Mouse (Mus musculus): ENCODE data around the gene Unc5c. TPM values are rescaled to one million over a fixed set of nuclear protein-coding genes. Genes with fewer than 3 reads are reported as not detected.
A peak's percentile ranks its signal among the peaks of the same experiment; 100 is the strongest.

Unc5c gene
- polyA plus RNA-seq, 1 experiment from 2014 or later, result 7.8 TPM

DNA sequence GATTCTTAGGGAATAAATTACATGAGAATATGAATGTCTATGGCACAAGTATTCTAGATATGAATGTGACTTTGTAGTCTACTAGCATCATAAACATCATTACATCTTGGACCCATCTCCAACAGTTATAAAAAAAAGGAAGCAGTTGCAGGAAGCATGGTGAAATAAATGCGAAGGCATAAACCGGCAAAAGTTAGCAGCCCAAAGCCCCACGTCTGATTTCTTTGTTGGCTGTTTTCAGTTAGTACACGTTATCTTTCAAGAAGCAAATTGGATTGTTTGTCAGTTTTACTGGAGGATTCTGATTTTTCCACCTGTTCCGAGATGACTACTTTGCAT, 162.6 kb downstream of the Unc5c start:
- H3K4me3 ChIP-seq, result no peak overlapping the region
- H3K36me3 ChIP-seq, result no peaks in the 10 kb centered on the region
- no peak for DNase-seq (ENCODE audit: low spot score)
- H3K9me3 ChIP-seq, result no peaks in the 10 kb centered on the region
- 89% methylated on average over 5 of the region's 5 CpGs for WGBS
- no peaks in the 10 kb centered on the region for H3K27me3 ChIP-seq (ENCODE audit: insufficient read depth, poor library complexity, severe bottlenecking)
- H3K27ac ChIP-seq, result no peak overlapping the region
- H3K4me1 ChIP-seq (replicated peaks), result no peaks in the 10 kb centered on the region

DNA sequence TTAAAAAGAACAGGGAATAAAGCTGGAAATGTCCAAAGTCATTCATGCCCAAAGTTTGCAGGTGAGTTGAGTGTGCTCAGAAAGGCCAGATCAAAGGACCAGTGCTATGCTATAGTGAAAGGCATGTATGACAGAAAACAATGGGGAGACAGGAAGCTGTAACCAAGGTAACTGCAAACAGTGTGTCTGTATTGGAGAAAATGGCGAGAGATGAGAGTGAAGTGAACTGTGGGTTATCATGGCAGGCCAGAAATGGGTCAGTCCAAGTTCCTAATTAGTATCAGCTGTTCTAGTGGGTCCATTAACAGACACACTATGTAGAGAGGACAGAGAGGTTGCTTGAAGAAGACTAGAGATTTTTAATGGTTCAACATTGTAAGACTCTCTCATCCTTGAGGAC, 164.4 kb downstream of the Unc5c start:
- 44% methylated on average over 1 of the region's 1 CpGs for WGBS
- no peaks in the 10 kb centered on the region for H3K4me1 ChIP-seq (replicated peaks)
- DNase-seq (ENCODE audit: low spot score), result no peak
- H3K9me3 ChIP-seq, result no peaks in the 10 kb centered on the region
- H3K4me3 ChIP-seq, result no peak overlapping the region
- no peaks in the 10 kb centered on the region for H3K27me3 ChIP-seq (ENCODE audit: insufficient read depth, poor library complexity, severe bottlenecking)
- H3K36me3 ChIP-seq, result no peaks in the 10 kb centered on the region
- H3K27ac ChIP-seq, result no peak overlapping the region

DNA sequence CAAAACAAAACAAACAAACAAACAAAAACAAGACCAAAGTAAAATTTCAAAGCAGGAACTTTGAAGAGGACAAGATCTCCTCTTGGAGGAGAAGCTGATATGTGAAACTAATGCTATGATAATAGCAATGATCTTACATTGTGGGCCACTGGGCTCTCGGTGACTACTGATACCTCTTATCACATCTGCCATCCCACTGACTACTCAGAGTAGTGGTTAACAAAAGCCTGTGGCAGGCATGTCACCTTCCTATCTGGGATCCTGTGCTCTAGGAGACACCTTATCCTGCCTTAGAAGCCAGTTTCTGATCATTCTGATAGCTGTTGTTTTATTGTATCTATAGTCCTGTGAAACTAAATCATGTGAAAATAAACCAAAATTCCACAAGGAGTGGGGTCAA, 172.9 kb downstream of the Unc5c start:
- 79% methylated on average over 1 of the region's 1 CpGs for WGBS

DNA sequence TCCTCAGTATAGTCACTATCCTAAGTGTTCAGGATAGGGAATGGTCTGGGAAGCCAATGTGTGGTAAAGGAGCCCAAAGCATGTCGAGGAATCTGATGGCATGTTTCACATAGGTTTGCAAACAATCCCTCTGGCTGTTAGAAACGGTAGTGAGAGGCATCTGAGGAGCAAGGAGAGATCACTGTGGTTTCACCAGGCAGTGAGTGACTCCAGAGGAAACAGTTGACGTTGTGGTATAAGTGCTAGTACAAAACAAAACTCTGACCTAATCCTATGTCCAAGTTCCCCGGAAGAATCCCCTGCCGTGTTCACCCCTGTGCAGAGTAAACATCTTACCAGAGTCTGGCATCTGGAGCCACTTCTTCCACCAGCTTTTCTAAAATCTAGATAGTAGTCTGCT, 179.2 kb downstream of the Unc5c start:
- H3K9me3 ChIP-seq, result no peaks in the 10 kb centered on the region
- DNase-seq (ENCODE audit: low spot score), result no peak
- WGBS, result 77% methylated on average over 5 of the region's 5 CpGs
- H3K4me3 ChIP-seq, result no peak overlapping the region
- no peaks in the 10 kb centered on the region for H3K4me1 ChIP-seq (replicated peaks)
- no peaks in the 10 kb centered on the region for H3K36me3 ChIP-seq
- H3K27me3 ChIP-seq (ENCODE audit: insufficient read depth, poor library complexity, severe bottlenecking), result no peaks in the 10 kb centered on the region
- H3K27ac ChIP-seq, result no peak overlapping the region

More for the DNA sequence above, 172.9 kb downstream of the Unc5c start:
- Histone ChIP-seq H3K36me3 (no peaks in the 10 kb centered on the region), H3K27me3 (ENCODE audit: insufficient read depth, poor library complexity, severe bottlenecking) (no peaks in the 10 kb centered on the region), H3K9me3 (no peaks in the 10 kb centered on the region), H3K27ac (no peak overlapping the region), H3K4me3 (no peak overlapping the region), H3K4me1 (replicated peaks) (no peaks in the 10 kb centered on the region)
- no peak for DNase-seq (ENCODE audit: low spot score)

DNA sequence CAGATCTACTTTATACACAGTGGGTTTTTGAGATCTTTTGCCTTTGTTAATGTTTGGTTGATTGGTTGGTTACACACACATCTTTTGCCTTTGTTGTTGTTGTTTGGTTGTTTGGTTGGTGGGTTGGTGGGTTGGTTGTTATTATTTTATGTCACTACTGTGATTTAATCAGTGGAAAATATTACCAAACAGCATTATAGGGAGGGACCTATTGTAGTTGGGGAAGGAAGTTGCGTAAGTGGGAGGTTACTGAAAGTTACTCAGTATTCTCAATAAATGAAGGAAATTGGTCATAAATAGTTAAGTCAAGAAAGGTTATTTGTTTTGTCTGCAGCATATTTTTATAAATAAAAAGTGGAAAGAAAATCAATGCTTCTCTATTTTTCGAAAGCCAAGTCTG, 181.6 kb downstream of the Unc5c start:
- Histone ChIP-seq H3K4me1 (replicated peaks) (no peaks in the 10 kb centered on the region), H3K36me3 (no peaks in the 10 kb centered on the region), H3K4me3 (no peak overlapping the region), H3K9me3 (no peaks in the 10 kb centered on the region), H3K27me3 (ENCODE audit: insufficient read depth, poor library complexity, severe bottlenecking) (no peaks in the 10 kb centered on the region), H3K27ac (no peak overlapping the region)
- no peak for DNase-seq (ENCODE audit: low spot score)
- WGBS, result 89% methylated on average over 2 of the region's 2 CpGs

DNA sequence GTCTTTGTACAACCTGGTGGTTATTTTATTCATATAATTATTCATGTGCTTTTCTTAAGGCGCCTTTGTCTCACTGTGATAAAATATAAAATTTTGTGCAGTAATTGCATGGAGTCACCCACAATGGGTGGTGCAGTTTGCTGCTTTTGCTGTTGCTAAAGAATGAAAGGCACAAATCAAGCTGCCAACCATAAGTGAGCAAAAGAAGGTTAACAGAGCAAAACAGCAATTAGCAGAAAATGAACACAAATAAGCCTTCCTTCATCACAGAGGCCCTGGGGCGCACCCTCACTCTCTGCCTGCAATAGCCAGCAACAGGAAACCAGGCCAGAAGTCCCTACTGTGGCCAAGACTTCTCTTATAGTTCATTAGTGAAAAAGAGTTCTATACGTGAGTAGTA, 185.6 kb downstream of the Unc5c start:
- 87% methylated on average over 3 of the region's 3 CpGs for WGBS
- no peaks in the 10 kb centered on the region for H3K4me1 ChIP-seq (replicated peaks)
- no peak for DNase-seq (ENCODE audit: low spot score)

DNA sequence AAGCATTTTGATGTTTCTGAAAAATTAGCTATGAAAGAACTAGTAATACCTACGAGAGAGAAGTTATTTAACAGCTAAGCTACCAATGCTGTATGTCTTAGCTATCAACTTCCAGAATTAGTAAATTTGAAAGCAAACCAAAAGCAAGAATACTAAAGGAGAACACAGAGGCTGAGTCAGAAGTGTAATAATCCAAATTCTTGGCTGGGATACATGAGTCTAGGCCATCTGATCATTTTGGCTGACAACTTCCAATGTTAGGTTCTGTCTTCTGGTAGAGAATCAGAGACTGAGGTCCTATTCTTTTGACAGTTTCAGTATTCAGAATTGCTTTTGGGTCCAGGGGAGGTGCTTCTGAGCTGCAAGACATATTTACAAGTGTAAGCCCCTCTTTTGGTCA, 188.9 kb downstream of the Unc5c start:
- Histone ChIP-seq H3K27me3 (ENCODE audit: insufficient read depth, poor library complexity, severe bottlenecking) (no peaks in the 10 kb centered on the region), H3K9me3 (no peaks in the 10 kb centered on the region), H3K27ac (no peak overlapping the region), H3K4me1 (replicated peaks) (peaks cover 1% of the 10 kb centered on the region), H3K36me3 (no peaks in the 10 kb centered on the region), H3K4me3 (no peak overlapping the region)
- DNase-seq (ENCODE audit: low spot score), result no peak
- WGBS, result 93% methylated on average over 1 of the region's 1 CpGs

More for the DNA sequence above, 185.6 kb downstream of the Unc5c start:
- Histone ChIP-seq H3K36me3 (no peaks in the 10 kb centered on the region), H3K4me3 (no peak overlapping the region), H3K27me3 (ENCODE audit: insufficient read depth, poor library complexity, severe bottlenecking) (no peaks in the 10 kb centered on the region), H3K27ac (no peak overlapping the region), H3K9me3 (no peaks in the 10 kb centered on the region)

DNA sequence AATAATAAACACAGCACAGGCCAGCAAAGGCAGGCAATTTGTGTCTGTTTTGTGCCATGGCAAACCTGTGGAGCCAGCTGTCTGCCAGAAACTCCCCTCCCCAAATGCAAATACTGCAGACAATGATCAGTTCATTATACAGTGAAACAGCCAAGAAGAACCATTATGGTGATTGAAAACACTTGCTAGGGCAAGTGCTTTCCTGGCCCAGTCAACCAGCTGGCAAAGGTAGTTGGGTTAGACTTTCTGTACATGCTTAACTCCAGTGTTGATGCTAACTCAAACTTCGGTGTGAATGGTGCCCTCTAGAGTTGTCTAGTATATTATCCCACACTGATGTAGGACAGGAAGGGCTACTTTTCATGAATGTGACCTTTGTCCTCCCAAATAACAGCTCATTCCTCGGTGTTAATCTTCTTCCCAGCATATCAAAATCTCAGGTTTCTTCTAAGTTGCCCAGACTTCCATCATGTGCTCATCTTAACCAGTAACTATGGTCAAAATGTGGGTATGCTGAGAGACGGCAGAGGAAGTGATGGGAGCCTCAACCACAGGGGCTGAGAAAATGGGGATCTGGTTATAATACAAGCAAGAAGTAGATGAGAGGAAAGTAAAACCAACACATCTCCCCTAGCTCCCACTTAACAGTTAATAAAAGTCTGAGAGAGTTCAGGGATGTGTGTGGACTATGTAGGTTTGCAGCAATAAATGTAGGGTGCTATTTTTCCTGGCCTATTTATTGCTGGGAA, 194.2 kb downstream of the Unc5c start:
- peaks cover 17% of the 10 kb centered on the region for H3K4me1 ChIP-seq (replicated peaks)
- no peak overlapping the region for H3K27ac ChIP-seq
- DNase-seq (ENCODE audit: low spot score), result no peak
- WGBS, result 72% methylated on average over 3 of the region's 3 CpGs
- no peaks in the 10 kb centered on the region for H3K27me3 ChIP-seq (ENCODE audit: insufficient read depth, poor library complexity, severe bottlenecking)
- H3K9me3 ChIP-seq, result no peaks in the 10 kb centered on the region
- H3K4me3 ChIP-seq, result no peak overlapping the region
- H3K36me3 ChIP-seq, result no peaks in the 10 kb centered on the region

DNA sequence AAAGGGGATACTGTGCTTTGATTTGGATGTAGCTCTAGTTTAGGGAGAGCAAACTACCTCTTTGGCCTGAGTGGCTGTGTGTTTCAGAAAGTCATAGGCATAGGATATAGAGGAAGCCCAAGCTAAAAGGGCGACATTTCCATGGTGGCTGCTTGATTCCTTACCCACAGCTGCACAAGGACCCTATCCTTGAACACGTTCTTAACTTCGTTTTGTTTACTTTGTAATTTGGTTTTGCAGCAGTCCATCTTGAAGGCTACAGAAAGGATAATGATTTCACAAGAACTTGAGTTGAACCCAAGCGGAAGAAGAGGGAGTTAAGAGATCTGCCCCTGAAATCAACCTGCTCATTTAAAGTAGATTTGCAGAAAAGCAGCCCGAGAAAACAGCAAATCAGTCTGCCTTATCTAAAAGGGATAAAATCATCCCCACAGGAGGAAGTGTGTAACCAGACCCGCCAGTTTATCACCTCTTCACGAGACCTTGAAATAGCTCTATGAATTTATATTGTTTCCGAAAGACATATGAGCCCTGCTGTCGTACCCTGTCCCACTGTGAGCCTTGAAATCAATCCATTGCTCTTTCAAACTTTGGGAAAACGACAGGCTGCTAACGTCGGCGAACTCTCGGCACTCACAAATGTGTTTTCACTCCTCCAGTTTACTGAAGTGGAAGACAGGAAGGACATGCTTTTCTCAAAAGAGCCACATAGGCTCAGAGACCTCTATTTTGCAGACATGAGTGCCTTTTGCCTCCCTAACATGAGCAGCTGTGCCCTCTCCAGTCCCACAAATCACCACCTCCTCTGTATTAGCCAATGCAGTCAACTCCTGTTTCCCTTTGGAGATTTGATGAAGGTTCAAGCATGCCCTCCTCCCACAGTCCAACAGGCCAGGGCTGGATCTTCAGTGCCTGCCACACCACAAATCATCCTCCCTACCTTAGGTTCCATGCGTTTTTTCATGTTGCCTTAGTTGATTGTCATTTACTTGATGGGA, 195.3 kb downstream of the Unc5c start:
- Histone ChIP-seq H3K27ac (peak overlapping the region; percentile 45; the same call in 1 of the 2 replicates), H3K9me3 (no peaks in the 10 kb centered on the region), H3K36me3 (no peaks in the 10 kb centered on the region), H3K4me1 (replicated peaks) (peaks cover 17% of the 10 kb centered on the region), H3K27me3 (ENCODE audit: insufficient read depth, poor library complexity, severe bottlenecking) (no peaks in the 10 kb centered on the region), H3K4me3 (no peak overlapping the region)
- DNase-seq (ENCODE audit: low spot score), result no peak
- WGBS, result 72% methylated on average over 15 of the region's 15 CpGs

DNA sequence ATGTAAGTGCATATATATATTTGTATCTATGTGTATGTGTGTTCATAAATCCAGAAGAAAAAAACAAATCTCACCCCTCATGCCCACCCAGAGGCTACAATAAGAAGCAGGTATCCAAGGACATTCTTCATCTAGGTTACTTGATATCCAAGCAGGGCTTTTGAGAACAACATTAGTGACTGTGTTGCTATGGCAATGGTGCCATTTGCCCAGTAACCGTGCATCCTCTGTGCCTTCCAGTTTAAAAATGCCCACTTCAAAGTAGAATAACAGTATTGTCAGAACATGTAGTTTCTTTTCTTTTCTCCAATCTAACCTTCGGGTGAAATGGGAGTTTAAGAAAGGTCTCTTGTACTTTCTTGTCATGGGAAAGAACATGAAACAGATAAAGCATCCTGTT, 224.1 kb downstream of the Unc5c start:
- Histone ChIP-seq H3K27me3 (ENCODE audit: insufficient read depth, poor library complexity, severe bottlenecking) (no peaks in the 10 kb centered on the region), H3K9me3 (no peaks in the 10 kb centered on the region), H3K4me3 (no peak overlapping the region), H3K27ac (no peak overlapping the region), H3K36me3 (no peaks in the 10 kb centered on the region), H3K4me1 (replicated peaks) (0 out of 2 replicates have a peak, but pooled peaks cover 4% of the 10 kb centered on the region)
- no peak for DNase-seq (ENCODE audit: low spot score)
- WGBS, result 68% methylated on average over 2 of the region's 2 CpGs

DNA sequence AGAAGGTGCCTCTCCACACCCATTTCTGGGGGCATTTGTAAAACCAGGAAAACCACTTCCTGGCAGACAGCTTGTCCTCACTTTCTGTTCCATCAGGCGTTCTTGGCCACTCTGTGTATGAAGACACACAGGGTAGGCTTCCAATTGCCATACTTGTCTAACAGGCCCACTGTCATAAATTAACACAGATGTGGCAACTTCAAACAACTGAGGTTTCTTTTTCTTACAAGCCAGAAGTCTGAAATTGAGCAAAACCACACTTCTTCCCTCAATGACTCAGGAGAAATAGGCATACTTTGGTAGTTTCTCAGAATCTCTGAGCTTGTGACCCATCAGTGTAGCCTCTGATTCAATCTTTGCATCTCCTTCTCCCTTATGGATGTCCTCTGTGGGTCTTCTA, 225.7 kb downstream of the Unc5c start:
- DNase-seq (ENCODE audit: low spot score), result no peak
- no peak overlapping the region for H3K27ac ChIP-seq
- no peaks in the 10 kb centered on the region for H3K27me3 ChIP-seq (ENCODE audit: insufficient read depth, poor library complexity, severe bottlenecking)
- H3K36me3 ChIP-seq, result no peaks in the 10 kb centered on the region
- H3K4me1 ChIP-seq (replicated peaks), result 0 out of 2 replicates have a peak, but pooled peaks cover 4% of the 10 kb centered on the region
- WGBS, result 84% methylated on average over 1 of the region's 1 CpGs
- no peak overlapping the region for H3K4me3 ChIP-seq
- H3K9me3 ChIP-seq, result no peaks in the 10 kb centered on the region

DNA sequence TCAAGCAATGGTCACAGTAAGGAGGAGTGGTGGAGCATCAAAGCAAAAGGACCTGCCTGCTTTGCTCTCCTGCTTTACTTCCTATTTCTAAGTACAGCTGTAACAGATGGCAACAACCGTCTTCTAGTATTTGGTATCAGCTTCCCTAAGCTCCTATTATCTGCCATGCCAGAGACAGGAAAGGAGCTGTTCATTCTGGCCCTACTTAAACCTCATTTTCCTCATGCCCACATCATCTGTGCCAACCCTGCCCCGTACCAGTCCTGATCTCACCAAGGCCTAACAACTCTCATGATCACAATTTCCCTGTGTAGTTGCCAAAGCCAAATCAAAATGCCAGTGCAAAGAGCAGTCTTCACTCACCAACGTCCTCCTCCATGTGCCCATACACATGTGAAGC, 226.4 kb downstream of the Unc5c start:
- H3K27ac ChIP-seq, result no peak overlapping the region
- 0 out of 2 replicates have a peak, but pooled peaks cover 4% of the 10 kb centered on the region for H3K4me1 ChIP-seq (replicated peaks)
- DNase-seq (ENCODE audit: low spot score), result no peak
- 81% methylated on average over 3 of the region's 3 CpGs for whole genome bisulfite sequencing
- no peaks in the 10 kb centered on the region for H3K9me3 ChIP-seq
- H3K4me3 ChIP-seq, result no peak overlapping the region
- no peaks in the 10 kb centered on the region for H3K27me3 ChIP-seq (ENCODE audit: insufficient read depth, poor library complexity, severe bottlenecking)
- H3K36me3 ChIP-seq, result no peaks in the 10 kb centered on the region

DNA sequence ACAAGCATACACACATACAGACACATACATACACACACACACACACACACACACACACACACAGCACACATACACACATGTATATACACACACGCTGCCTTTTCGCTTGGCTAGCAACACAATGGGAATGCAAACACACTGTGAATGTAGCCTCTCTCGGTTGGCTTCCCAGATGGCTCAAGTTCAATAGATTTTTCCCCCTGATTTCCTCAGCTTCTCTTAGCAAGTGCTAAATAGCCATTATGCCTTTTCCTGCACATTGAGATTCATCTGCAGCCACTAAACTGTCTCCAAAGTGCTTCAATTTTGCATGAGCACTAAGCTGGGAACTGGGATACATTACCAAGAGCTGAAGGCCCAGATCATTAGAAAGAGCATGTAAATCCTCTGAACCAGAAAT, 226.8 kb downstream of the Unc5c start:
- no peak for DNase-seq (ENCODE audit: low spot score)
- Histone ChIP-seq H3K4me3 (no peak overlapping the region), H3K27ac (no peak overlapping the region), H3K4me1 (replicated peaks) (0 out of 2 replicates have a peak, but pooled peaks cover 4% of the 10 kb centered on the region), H3K9me3 (no peaks in the 10 kb centered on the region), H3K36me3 (no peaks in the 10 kb centered on the region), H3K27me3 (ENCODE audit: insufficient read depth, poor library complexity, severe bottlenecking) (no peaks in the 10 kb centered on the region)
- WGBS, result 69% methylated on average over 3 of the region's 3 CpGs

Data from hindbrain, embryonic 10.5 days (tissue).